Mouse (Mus musculus) layer of hippocampus, postnatal 25 days (tissue): ENCODE measurements around the gene Zcchc10. TPM values are rescaled to one million over a fixed set of nuclear protein-coding genes. Genes with fewer than 3 reads are reported as not detected.
"Not testable (repeated sequence)": the region's sequence is repeated elsewhere in the genome, so short reads cannot be mapped to it uniquely, and the experiment has no call there.

ENCODE experiments used
- DNase-seq, 2 experiments: peaks; one replicate each; pipeline ENCODE4 v3.0.0; 2022; ENCODE audit warnings: mixed read lengths in 2 of 2, low spot score in 1 of 2; ENCODE audit errors: extremely low spot score in 1 of 2
- total RNA-seq, 2 experiments: library from RNA; stranded (reverse); gene quantifications; 2 replicates each; pipeline ENCODE4 v1.2.3; 2021

Gene Zcchc10
- 10 to 100 TPM in 1 of 2 experiments, 1 to 10 TPM in 1; 9.3 to 10.2 TPM for total RNA-seq

DNA sequence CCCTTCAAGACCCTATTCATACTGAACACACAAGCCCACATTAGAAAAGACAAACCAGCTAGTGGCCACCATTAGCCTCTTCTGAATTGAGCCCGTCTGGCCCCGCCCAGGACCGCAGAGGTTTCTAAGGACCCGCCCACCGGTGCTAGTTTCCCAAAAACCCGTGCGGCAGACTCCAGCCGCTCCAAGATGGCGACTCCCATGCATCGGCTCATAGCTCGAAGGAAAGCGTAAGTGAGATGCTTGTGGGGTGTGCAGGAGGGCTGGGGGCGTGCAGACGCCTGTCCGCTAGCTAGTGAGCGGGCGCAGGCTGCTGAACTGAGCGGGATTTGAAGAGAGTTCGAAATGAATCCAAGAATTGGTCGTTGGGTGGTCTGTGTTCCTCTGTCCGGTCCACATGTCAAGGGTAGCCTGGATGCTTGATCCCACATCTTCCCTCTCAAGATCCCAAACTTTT lies at the start of gene Zcchc10:
Gene Zcchc10 (plus strand): TSS at position 168 of the 457 bp plus-strand sequence.
- DNase-seq, result peak; percentile 69 to 74

DNA sequence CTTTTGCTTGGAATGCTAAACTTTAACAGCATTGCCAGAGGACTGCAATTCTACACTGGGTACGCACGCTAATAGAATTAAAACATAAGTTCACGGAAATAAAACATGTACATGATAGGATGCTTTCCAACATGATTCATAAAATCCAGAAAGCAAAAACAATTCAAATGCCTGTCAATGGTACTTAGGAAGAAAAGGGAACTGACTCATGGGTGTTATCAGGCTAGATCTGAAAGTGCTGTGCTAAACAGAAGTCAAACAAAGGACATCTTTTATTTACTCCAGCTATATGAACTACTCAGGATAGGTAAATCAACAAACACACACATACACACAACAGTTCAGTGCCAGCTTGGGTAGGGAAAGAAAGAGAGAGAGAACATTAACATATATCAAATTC lies 49.1 kb upstream of the Zcchc10 start:
- no peak for DNase-seq

DNA sequence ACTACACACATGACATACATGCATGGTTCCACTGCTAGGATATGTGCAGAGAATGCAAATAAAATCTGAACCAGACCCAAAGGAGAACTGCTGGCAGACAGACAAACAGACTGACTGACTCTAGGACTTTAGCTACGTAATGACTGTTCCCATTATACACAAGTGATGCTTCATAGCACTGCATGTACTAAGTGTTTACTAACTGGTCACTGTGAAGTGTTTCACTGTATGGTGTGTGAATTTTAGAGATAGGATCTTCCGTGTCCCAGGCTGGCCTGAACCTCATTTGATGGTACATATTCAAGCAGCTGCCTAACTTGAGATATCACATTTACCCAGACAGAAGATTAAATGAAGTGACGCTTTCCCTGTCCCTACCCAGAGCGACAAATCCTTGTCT lies 46.1 kb upstream of the Zcchc10 start:
- DNase-seq, result no peak

DNA sequence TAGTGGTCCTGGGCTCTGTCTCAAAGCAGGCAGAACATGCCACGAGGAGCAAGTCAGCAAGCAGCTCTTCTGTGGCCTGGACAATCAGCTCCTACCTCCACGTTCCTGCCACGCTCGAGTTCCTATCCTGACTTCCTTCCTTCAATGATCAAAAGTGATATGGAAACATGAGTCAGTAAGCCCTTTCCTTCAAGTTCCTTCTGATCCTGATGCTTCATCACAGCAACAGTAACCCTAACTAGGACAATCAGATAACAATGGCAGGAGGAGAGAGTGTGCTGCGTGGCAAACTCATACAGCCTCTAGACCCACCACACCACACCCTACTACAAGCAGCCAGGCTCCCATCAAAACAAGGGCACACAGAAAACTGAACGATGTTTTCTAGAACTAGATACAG lies 38.6 kb upstream of the Zcchc10 start:
- DNase-seq, result no peak

DNA sequence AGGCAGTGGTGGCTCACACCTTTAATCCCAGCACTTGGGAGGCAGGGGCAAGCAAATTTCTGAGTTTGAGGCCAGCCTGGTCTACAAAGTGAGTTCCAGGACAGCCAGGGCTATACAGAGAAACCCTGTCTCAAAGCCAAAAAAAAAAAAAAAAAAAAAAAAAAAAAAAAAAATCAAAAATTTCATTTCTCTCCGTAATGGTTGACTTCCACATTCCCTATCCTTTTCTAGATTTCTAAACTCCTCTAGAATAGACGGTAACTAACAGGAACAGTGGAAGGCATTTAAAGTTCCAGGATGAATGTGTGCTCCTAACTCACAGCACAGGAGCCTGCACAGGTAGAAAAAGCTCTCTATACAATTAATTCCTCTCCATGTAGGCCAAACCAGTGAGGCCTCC lies 34.3 kb upstream of the Zcchc10 start:
- DNase-seq, result not testable (repeated sequence)

DNA sequence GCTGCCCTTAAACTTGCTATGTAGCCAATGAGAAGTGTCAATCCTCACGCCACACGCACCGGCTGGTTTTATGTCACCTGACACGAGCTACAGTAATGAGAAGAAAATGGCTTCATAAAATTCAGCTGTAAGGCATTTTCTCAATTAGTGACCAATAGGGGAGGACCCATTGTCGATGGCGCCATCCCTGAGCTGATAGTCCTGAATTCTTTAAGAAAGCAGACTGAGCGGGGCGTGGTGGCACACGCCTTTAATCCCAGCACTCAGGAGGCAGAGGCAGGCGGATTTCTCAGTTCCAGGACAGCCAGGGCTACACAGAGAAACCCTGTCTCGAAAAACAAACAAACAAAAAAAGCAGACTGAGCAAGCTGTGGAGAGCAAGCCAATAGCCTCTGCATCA lies 33.6 kb upstream of the Zcchc10 start:
- DNase-seq, result no peak

DNA sequence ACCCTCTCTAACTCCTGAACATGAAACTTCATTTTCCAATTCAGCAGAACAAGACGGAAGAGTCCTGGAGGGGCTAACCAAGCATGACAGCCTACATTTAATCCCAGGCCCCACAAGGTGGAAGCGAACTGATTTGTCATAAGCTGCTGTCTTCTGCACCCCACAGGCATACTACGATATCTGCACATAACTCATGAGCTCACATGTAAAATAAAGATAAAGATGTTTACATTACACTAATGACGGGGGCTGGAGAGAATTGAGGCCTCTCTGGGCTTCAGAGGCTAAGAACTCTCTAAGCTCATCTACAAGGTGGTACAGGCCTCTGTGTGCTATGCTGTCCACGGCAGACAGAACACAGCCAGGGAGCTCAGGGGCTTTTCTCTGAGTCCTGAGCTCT lies 30.0 kb upstream of the Zcchc10 start:
- DNase-seq, result no peak

DNA sequence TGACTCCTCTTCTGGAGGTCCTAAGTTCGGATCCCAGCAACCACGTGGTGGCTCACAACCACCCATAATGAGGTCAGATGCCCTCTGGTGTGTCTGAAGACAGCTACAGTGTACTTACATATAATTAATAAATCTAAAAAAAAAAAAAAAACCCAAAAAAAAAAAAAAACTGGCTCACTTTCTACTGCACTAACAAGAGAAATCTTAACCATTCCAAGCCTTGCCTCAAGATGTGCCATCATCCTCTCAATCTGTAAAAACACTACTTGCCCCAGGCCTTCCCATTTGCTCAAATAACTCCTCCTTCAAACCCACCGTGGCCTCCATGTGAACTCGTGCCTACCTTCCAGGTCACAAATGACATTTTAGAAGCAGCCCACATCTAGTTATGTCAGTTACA lies 27.6 kb upstream of the Zcchc10 start:
- no peak for DNase-seq

DNA sequence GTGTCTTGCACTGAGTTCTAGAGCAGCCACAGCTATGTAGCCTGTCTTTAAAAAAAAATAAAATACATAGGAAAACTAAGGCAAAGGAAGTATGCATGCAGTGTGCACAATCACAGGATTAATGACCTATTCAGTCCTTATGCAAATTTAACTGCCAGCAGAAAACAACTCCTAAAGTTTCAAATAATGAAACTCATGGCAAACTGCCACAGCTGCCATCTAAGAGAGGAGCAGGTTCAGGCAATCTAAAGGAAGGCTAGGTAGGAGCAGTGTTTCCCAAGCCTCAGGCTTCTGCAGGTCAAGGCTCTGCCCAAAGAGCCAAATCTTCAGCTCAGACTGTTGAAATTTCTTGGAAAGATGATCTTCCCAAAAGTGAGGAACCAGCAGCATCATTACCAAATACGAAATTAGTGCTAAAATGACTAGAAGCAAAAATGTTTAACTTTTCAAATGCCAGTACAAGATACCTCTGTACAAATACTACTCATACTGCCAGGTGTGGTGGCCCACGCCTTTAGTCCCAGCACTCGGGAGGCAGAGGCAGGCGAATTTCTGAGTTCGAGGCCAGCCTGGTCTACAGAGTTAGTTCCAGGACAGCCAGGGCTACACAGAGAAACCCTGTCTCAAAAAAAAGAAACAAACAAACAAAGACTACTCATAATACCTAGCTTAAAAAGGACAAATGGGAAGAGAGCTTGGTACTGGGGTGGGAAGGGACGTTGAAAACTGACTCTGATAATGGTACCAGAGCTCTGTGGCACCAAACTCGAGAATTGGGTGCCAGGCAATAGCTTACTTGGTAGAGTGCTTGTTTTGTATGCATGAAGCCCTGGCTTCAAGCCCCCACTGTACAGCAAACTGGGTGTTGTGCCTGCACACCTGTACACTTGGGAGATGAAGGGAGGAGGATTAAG lies 26.3 kb upstream of the Zcchc10 start:
- no peak for DNase-seq

DNA sequence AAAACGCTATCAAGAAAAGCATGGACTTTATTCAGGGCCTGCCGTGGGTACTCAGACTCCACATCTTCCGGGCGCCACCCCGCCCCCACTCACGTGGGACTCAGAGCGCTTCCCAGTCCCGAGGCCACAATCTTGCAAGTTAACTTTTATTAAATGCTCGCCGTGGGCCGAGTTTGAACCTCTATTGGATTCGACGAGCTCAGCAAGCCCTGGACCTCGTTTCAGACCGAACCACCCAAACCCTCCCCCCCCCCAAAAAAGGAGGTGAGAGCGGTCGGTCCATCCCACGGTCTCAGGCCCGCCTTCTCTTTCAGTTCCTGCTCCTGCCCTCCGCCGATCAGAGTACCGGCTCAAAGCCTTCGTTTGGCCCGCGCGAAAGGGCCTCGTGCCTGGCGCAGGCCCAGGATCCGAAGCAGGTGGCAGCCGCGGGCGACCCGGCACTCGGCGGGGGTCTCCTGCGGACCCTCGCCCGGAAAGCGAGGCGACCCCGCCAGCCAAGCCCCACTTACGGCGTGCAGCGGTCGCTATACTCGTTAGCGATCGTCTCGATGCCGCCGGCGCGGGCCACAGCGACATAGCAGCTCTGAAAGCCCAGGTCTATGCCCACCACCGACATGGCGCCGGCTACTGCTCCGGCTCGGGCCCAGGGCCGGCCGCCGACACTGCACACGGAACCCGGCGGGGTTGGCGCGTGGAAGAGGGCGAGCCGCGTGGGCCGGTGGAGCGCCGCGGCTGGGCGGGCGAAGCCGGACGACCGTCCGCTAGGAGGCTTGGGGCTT lies 24.7 kb upstream of the Zcchc10 start:
- peak; percentile 32 to 52 for DNase-seq

DNA sequence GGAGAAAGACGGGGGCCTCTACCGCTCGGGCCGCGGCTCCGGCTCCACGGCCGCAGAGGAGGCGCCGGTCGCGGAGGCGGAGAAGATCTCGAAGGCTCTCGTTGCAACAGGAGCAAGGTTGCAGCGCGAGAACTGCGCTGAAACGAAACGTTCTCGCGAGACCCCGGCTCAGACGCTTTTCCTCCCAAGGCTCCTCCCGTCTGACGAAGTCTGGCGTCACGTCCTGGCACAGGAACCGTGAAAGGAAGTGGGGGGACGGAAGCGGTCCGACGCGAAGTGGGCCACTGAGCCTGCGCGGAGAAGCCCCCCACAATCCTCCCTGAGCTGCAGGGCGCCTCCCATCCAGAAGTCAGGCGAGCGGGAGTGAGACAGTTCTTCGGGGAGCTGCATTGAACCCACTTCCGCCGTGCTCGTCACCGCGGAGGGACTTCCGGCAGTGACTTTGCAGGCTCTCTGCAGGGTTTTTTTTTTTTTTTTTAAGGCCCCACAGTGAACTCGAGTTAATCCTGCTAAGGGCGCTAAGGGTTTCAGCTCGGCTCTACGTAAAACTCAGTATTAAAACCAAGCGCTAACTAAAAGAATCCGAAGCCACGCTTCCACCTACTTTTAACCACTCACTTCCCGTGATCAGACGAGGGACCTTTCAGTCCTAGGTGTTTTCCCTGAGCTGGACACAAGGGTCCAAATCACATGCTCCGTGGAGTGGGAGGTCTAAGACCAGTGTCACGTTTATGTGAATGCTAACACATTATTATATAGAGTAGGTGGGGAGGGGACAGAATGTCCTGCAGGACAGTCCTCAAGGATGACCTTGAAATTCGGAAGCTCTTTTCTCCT lies 23.9 kb upstream of the Zcchc10 start, which contains the start of gene Hspa4:
Gene Hspa4 (minus strand): TSS at position 128 of the 837 bp plus-strand sequence.
- peak; percentile 98 to 99 for DNase-seq

DNA sequence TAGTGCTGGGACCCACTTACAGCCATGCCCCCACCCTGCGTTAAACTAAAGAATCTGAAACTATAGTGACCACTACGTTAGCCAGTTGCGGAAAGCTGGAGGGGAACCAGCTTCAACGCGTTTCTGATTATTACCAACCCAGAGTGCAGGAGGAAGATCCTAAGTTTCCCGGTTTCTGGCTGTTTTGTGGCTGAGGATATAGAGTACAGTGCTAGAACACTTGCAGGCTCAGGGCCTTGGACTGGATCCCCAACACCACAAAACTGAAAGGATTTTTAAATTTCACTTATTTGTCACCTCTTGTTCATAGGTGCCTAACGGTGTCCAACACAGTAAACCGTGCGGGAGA lies 23.3 kb upstream of the Zcchc10 start:
- DNase-seq, result no peak

DNA sequence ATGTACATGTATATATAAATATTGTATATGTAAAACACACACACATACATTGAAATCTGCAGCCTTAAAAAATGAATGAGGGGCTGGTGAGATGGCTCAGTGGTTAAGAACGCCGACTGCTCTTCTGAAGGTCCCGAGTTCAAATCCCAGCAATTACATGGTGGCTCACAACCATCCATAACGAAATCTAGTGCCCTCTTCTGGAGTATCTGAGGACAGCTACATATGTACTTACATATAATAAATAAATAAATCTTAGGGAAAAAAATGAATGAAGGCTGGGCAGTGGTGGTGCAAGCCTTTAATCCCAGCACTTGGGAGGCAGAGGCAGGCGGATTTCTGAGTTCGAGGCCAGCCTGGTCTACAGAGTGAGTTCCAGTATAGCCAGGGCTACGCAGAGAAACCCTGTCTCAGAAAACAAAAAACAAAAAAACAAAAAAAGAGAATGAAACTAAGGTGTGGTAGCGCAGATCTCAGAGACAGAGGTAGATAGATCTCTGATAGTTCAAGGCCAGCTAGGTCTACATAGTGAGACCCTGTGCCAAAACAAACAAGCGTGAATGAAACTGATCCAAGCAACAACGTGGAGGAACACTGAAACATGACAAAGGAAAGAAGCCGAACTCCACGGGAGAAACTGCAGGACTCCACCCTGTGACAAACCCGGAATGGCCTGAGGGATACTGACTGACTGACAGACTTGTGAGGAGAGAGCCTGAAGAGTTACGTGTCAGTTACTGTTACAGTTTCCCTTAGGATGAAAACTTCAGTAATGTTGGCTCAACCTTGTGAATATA lies 20.2 kb upstream of the Zcchc10 start:
- no peak for DNase-seq

DNA sequence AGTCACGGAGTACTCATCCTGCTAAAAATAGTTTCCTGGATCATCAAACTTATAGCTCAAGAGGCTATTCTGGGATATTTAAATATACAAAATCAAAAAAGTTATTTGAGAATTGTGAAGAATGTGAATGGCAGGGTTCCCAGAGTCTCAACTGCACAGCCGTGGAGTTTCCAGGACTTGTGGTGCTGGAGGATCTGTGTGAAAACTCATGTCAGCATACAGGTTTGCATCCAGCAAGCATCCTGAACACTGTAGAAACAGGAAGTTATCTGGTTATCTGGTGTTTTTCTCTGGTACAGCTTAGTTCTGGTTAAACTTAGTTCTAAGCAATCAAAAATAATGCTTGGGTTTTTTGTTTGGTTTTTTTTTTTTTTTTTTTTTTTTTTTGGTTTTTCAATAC lies 17.5 kb upstream of the Zcchc10 start:
- no peak for DNase-seq

DNA sequence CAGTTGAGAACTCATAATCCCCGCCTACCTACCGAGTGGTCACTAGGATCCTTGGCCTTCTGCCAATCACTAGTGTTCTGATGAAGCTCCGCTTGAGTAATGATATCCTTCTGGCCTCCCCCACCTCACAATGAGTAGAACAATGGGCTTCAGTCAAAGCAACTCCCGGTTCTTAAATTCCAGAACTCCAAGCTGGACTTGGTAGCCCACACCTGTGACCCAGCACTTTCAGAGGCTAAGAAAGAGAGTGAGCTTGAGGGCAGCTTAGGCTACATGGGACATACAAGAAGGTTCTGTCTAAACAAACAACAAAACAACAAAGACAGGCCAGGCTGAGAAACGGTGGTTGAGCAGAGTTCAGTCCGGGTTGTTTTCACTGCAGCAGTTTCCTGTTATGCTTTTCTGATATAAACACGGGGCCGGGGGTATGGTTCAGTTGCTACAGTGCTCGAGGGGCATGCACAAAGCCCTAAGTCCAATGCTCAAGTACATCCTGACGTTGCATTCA lies 16.9 kb upstream of the Zcchc10 start:
- DNase-seq, result no peak

DNA sequence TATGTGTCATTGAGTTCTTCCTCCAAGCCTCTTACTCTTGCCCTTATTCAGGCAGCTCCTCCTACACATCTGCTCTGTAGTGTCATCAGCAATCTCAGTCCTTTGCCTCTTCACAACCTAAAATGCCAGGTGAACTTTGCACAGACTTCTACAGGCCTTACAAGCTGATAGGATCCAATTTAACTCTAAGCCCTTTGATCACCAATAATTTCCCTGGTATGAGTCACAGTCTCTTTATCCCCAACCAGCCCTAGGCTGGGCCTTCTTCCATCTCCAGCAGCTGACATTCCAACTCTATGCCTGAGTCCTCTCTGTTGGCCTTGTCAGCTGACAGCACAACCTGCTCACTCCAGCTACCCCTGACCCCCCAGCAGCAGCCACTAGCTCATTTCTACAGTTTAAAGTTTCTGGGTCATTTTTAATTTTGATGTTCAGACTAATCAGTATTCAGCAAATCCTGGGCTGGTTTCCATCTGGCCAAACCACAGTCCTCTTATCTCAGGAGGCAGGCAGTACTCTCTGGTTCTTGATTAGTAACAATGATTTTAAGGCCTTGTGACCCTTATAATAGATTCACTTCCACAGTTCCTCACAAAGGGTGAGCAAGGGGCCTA lies 16.1 kb upstream of the Zcchc10 start:
- DNase-seq, result no peak

DNA sequence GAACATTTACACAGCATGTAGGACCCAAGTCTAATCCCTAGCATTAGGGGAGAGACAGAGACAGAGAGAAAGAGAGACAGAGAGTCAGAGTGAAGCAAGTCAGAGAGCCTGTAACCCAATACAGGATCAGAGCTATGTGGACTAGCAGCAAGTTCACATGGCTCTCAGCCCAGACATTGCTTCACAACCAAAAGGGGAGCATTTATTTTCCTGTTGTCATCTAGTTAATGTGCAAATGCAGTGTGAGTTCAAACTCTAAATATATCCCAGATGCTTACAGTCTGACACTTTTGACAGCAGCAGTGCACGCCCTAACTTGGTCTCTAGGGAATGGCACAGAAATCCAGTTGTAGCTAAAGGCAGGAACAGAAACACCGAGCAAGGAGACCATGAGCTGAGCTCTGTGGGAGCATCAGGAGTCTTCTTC lies 15.6 kb upstream of the Zcchc10 start:
- DNase-seq, result no peak

DNA sequence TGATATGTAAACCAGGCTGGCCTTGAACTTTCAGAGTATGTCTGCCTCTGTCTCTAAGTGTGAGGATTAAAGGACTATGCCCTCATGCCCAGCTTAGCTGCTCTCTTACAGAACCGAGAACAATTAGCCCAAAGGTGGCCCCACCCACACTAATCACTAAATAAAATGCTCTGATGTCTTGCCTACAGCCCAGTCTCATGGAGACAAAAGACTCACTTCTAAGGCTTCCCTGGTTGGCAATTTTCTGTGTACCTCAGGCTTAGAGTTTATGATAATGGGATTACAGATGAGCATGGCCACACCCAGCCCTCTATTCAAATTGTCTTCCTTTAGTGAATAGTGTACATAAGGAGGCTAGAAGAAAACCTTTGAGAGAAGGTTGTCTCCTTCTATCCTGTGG lies 13.1 kb upstream of the Zcchc10 start:
- no peak for DNase-seq

DNA sequence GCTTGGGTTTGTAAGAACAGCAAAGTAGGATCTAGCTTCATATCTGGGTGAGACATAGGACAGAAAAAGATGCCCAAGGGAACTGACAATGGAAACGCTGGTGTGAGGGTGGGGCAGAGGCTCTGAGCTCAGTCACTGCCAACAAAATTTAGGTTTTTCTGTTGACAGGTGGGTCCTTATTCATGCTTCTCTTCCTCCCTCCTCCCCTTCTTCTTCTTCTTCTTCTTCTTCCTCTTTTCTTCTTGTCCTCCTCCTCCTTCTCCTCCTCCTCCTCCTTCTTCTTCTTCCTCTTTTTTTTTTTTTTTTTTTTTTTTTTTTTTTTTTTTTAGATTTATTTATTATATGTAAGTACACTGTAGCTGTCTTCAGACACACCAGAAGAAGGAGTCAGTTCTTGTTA lies 11.7 kb upstream of the Zcchc10 start:
- not testable (repeated sequence) for DNase-seq
